Mouse (Mus musculus) retina, embryonic 14.5 days (tissue): Measurements from ENCODE around the gene Olfr1109.

Experiments
- DNase-seq: peaks from one replicate; pipeline ENCODE4 v3.0.0-alpha.2; 2015; ENCODE audit warnings: low spot score

The Olfr1109 gene

GRCm38 (mm10) chr2:87095908-87096307, at the start of gene Olfr1109:
TSS of gene Olfr1109 (minus strand) at chr2:87096008.
- no peak for DNase-seq

- DNase-seq: no peak
Measured at GRCm38 (mm10) chr2:87140200-87140599, 44.4 kb upstream of the Olfr1109 start, which contains the start of gene Olfr1110. TSS of gene Olfr1110 (minus strand) at chr2:87140300.

- DNase-seq: no peak
Measured at GRCm38 (mm10) chr2:87114467-87114866, 18.7 kb upstream of the Olfr1109 start, which contains the start of gene Olfr259. TSS of gene Olfr259 (minus strand) at chr2:87114567.

- no peak for DNase-seq
Measured at GRCm38 (mm10) chr2:87075717-87076116, 20.1 kb downstream of the Olfr1109 start, which contains the start of gene Olfr1107. TSS of gene Olfr1107 (minus strand) at chr2:87075817.

GRCm38 (mm10) chr2:87052173-87052572, 43.6 kb downstream of the Olfr1109 start, which contains the start of gene Olfr1106:
TSS of gene Olfr1106 (minus strand) at chr2:87052273.
- no peak for DNase-seq
